Mouse (Mus musculus): ENCODE measurements around the gene Gp9. TPM values are rescaled to one million over a fixed set of nuclear protein-coding genes. Genes with fewer than 3 reads are reported as not detected.

Gene Gp9
- total RNA-seq, 2 experiments from 2014 or later = not detected

DNA sequence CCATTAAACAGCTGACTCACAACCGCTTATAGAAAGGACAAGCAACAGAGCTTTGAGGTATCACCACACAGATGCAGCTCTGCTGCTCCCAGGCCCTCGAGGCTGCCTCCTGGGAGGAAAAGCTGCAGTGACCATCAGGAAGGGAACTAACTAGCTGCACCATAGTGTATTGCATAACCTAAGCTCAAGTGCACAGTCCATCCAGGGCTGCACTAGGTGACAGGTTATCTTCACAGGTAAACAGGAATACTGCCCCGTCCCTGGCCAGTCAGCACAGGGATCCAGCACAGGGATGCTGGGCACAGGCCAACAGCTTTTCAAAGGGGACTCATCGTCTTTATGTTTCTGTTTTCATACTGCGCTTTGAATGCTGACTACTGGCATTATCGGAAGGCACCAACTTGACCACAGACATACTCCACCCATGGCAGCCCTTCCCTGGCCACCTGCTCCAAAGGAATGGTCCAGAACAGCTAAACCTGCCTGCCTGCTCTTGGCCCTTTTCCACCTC, 31.8 kb downstream of the Gp9 start:
- DNase-seq = no peak

DNA sequence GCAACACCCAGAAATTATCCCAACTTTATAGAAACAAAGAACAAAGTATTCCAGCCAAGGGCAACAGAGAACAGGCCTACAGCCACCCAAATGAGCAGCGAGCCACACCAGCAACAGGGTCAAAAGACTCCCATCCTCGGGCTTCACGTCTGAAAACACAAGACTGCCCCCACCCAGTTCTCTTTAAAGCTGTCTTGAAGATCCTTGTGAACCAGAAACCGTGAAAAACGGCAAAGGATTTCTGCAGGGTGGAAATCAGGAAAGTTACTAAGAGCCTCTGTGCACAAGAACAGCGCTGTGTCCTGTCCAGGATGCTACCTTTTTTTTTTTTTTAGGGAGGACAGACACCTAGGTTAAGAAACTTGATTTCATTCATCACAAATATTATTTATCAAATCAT, 32.4 kb downstream of the Gp9 start:
- no peak for DNase-seq

GRCm38 (mm10) chr6:87810713-87811669, 33.1 kb downstream of the Gp9 start:
- peak; percentile 75 to 87 for DNase-seq

DNA sequence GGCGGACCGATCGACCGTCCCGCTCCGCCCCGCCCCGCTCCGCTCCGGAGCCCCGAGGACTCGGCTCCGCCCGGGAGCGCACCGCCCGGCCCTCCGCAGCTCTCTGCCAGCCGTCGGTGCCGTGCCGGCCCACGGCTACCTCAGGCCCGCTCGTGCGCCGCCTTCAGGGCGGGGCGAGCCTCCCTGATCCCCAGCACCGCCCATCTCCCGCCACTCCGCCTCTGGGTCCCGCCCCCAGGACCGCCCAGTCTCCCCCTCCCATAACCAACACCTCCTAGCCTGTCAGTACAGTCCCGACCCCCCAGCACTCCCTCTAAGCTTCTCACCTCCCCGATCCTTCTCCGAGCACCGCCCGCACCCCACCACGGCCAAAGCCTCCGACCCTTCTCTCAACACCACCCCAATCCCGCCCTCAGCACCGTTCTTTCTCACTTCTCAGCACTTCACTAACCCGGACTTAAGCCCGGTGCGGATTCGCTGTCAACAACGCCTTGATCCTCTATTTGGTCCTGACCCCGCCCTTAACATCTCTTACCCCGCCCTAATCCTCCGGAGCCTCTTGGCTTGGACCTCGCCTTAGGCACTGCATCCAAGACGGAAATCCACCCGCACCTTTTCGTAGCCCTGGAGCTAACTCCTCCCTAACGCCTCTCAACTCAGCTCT, 33.9 kb downstream of the Gp9 start, which contains the start of gene Rab43:
Gene Rab43 (minus strand): TSS at position 490 of the 664 bp plus-strand sequence.
- DNase-seq = peak; percentile 97 to 98

DNA sequence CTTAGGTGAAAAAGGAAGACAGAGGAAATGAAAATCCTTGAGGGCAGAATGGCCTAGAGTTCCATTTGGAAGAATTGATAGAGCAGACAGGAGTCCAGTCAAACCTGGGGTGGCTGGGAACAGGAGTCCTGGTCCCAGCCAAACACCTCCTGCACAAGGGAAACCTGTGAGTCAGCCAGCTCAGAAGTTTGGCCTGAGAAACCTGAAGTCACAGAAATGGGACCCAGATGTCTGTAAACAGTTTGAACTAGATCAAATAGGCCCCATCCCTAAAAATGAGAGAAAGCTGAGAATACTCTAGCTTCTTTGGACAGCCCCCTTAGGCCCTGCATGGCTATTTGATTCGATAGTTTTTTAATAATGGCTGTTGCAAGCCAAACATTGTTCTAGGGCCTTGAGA, 34.8 kb downstream of the Gp9 start:
- DNase-seq = no peak

GRCm38 (mm10) chr6:87814486-87814885, 36.6 kb downstream of the Gp9 start:
- DNase-seq = no peak

DNA sequence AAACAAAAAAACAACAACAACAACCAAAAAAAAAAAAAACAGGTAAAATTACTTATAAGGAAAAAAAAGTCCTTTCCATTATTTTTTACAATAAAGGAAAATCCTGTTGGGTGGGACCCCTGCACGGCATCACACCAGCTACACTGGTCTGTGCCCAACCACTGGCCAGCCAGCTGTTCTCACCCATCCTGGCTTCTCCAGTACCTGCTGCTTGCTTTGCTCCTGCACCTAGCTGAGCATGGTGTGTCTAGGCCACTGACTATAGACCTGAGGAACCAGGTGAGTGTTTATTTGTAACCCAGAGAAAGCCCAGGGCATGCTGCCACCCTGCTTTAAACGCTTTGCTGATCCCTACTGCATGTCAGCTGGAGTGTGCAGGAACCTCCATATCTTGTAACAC, 42.5 kb downstream of the Gp9 start:
- no peak for DNase-seq

Other genes starting within 250 kb of the Gp9 start
- gene Arhgap25, start 244.8 kb upstream of the Gp9 start, total RNA-seq (2021) = 1 to 10 TPM; 2.8 to 3.7 TPM
- gene Prokr1, start 187.3 kb upstream of the Gp9 start, total RNA-seq (2021) = under 1 TPM; 0.36 to 0.63 TPM
- gene Aplf, start 105.9 kb upstream of the Gp9 start, total RNA-seq (2021) = 1 to 10 TPM; 5.8 to 8.0 TPM
- under 1 TPM; 0.63 to 0.82 TPM for gene Efcc1, start 47.2 kb upstream of the Gp9 start, total RNA-seq (2021)
- 10 to 100 TPM; 29.1 to 31.1 TPM for gene Rab43, start 34.1 kb downstream of the Gp9 start, total RNA-seq (2021)
- gene Gm45140, start 57.7 kb downstream of the Gp9 start, total RNA-seq (2021) = 1 to 10 TPM; 2.4 to 5.4 TPM
- gene Isy1, start 60.7 kb downstream of the Gp9 start, total RNA-seq (2021) = 100 to 1,000 TPM in 1 of 2 experiments, 10 to 100 TPM in 1; 46.9 to 106 TPM
- gene Cnbp, start 73.0 kb downstream of the Gp9 start, total RNA-seq (2021) = 100 to 1,000 TPM; 448 to 491 TPM
- gene Copg1, start 109.7 kb downstream of the Gp9 start, total RNA-seq (2021) = 100 to 1,000 TPM; 104 to 120 TPM
- gene Hmces, start 135.9 kb downstream of the Gp9 start, total RNA-seq (2021) = 10 to 100 TPM; 21.0 to 25.3 TPM
- gene H1fx, start 203.6 kb downstream of the Gp9 start, total RNA-seq (2021) = 10 to 100 TPM; 11.1 to 11.2 TPM